Mouse (Mus musculus): ENCODE measurements around the gene Htr1f.
A peak's percentile ranks its signal among the peaks of the same experiment; 100 is the strongest.

The Htr1f gene

DNA sequence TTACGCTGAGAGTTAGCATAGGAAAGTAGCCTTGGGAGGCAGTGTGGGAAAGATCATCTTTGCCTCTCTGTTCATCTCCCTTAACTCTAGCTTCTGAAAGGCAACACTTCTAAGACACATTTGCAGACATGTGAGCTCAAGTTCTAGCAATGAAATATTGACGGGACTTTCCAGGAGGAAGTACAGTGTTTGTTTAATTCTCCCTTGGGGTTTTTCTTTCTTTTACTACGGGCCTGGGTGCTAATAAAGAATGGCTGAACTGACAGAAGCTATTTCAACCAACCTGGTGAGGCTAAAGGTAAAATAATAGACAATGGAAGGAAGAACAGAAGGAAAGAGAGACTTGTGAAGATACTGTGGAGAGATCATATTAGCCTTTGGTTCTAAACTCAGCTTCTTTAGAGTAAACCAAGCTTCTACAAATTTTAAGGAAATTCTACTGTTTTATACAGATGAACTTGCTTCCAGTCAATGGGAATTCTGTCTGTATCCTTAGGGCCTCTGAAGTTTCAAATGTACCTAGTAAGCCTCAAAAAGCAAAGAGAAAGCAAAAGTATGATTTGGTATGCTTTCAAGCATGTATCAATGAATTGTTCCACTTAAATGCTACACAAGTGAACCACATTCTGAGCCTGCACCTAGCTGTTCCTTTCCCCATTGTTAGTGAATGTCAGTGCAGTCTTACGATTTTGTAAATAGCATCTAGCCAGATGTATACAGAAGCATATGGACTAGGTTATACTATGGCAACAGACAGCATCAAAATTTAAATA is 131.9 kb downstream of the Htr1f start:
- DNase-seq (ENCODE audit: low spot score in 2 of 2): no peak

DNA sequence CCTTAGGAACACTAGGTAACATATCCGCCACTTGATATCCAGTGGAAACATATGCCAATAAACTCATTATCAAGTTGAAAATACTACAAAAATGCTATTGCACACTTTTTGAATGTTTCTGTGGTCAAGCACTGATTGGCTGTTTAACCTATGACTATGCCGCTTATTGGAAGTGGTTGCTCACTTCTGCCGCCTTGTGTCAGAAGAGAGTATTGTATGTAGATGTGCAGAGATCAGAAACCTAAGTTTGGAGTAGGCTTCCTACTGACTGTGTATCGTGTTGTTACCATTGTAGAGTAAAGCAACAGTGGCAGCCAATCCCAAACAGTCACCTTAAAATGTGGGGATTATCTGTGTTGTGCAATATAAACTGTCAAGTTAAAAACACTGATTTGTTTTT is 144.0 kb downstream of the Htr1f start:
- no peak for DNase-seq (ENCODE audit: low spot score in 2 of 2)

DNA sequence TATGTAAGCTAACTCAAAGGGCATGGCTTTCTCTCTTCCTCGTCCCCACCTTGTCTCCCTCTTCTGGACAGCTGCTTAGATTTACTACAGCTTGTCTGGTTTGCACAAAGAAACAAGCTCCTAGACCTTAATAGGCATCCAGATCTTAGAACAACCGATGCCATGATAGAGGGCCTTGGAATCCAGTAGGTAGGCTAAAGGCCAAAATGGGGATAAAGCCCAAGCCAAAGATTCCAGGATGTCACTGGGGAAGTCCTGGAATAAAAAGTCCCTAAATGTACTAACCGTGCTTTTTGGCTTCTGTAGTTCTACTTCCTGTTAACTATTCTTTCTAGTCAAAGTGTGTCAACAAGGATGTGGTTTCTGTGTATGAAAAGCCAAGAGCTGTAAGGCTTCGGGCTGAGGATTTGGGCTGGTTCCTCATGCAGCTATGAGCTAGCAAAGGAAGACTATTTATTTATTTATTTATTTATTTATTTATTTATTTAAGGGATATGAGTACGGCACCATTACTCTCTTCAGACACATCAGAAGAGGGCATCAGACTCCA is 163.9 kb downstream of the Htr1f start:
- no peak for DNase-seq (ENCODE audit: low spot score in 2 of 2)

DNA sequence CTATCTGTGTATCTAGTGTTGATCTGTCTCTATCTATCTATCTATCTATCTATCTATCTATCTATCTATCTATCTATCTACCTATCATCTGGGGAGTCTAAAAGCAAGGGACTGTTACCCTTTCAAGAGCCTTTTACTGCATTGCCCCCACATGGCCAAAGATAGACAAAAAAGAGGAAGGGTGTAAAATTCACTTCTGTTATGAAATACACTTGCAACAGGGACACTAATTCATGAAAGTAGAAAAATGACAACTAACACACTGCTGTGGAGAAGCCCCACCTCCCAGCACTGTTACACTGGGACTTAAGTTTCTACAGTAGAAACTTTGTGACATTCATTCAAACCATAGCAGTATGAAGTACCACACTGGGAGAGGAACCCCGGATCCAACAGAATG is 170.9 kb downstream of the Htr1f start:
- DNase-seq (ENCODE audit: low spot score in 2 of 2): no peak

DNA sequence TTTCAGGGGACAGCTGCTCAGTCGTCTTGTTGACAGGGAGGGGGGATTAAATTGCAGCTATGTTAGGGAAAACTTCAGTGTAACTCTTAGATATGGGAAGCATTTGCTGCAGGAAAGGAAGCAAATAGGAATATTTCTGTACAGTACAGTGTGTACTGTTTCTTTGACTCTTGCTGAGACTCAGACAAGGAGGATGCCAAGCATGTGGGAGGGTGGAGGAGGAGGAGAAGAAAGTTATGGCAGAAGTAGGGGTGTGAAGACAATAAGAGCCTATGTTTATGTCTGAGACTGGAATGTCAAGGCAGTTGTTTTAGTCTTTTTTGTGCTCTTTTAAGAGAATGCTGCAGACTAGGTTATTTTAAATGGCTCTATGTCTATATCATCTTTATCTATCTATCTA is 171.6 kb downstream of the Htr1f start:
- no peak for DNase-seq (ENCODE audit: low spot score in 2 of 2)

DNA sequence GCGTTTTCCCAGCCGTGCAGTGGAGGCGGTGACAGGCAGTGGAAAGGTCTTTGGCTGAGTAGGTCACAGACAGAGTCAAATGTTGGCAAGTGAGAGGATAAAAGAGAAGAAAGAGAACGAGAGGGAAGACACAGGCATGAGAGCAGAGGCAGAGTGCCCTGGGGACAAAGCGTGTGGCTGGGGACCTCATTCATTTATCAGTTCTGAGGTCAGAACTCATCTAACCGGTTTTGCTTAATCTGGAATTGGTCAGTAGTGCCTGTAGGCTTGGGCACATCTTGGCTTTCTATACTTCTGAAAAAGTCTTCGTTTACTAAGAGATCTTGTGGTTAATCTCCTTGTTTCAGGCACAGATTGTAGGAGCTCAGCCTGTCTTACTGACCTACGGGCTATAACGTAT is 182.2 kb downstream of the Htr1f start:
- DNase-seq (ENCODE audit: low spot score in 2 of 2): no peak

DNA sequence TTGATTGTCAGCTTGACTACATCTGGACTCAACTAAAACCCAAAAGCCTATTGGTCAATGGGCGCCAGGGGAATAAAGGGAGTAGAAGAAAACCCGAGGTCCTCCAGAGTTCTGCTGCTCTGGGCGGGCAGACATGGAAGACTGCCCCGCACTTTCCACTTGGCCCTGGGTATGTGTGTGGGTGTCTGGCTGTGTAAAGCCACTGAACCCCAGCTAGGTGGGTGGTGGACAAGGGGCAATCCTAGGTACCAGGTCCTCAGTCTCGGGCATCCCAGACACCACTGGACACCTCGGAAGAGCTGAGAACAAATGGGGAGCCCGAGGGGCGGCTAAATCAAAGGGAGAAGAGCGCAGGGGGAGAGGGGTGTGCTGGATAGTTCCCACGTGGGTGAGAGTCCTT is 196.9 kb downstream of the Htr1f start:
- DNase-seq (ENCODE audit: low spot score in 2 of 2): no peak

DNA sequence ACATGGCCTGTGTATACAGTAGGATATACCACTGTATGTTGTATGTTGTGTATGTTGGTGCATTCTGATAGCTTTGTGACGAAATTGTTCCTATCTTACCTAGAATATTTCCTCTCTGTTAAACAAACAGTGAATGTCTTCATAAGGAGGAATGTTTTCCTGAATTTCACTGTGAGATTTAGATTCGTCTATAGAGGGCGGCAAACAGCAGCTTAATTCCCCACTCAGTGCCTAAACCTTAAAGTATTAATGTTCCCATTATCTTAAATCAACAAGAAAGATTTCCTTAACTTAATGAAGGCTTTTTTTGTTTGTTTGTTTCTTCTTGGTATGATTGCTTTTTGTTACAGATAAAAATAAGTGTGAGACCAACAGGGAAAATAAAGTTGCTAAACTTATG is 198.5 kb downstream of the Htr1f start:
- peak in 1 of 2 experiments; percentile 39 for DNase-seq (ENCODE audit: low spot score in 2 of 2)

DNA sequence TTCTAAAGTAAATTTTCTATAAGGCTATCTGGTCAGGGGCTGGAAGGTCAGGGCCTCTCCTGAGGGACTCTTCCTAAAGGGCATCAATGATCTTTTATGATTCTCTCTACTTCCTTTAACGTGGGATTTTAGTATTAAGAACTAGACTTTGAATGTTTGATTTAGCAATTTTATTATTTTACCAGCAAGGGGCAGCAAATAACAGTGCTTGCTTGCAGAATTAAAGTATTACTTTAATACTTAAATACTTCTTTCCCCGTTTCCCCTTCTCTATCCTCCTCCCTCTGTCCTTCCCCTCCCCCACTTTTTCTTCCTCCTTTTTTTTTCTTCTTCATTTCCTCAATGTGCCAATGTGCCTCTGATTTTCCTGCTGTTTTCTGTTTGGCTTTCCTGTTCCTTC is 202.3 kb downstream of the Htr1f start:
- no peak for DNase-seq (ENCODE audit: low spot score in 2 of 2)

DNA sequence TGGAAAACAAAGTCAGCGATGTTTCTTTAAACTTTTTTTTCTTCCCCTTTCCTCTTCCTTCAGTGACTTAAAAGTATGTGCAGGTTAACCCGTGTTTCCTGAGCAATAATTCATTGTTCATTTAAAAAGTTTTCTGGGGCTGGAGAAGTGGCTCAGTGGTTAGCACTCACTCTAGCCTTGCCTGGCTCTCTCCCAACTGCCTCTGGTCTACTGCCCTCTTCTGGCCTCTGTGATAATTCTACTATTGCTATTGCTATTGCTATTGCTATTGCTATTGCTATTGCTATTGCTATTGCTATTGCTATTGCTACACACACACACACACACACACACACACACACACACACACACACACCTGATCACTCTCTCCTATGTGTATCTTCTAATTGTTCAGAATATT is 206.6 kb downstream of the Htr1f start:
- DNase-seq (ENCODE audit: low spot score in 2 of 2): no peak

DNA sequence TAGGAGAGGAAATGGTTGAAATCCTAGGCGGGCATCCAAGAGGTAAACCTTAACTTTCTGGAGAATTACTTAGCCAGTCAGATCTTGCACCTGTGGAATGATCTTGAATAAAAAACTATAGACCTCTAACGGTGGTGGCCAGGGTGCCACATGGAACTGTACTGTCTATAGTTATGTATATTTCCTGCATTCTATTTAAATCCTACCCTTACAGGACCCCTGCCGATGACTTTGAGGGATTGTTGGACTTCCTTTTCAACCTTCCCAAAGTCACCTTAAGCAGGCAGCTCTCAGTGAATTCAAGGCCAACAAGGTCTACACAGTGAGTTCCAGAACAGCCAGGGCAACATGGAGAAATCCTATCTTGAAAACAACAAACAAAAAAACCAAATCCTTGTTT is 216.2 kb downstream of the Htr1f start:
- DNase-seq (ENCODE audit: low spot score in 2 of 2): no peak

DNA sequence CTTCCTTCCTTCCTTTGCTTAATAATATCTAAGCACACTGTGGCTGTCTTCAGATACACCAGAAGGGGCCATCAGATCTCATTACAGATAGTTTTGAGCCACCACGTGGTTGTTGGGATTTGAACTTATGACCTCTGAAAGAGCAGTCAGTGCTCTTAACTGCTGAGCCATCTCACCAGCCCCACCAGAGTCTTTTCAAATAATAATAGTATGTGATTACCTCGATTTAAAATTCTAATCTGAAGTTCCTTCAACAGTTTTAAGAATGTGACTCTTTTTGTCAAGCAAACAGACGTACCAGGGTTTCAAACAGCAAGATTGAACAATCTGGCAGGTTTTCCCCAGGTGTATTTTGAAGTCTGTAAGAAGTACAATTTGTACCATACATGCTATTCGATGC is 220.1 kb downstream of the Htr1f start:
- DNase-seq (ENCODE audit: low spot score in 2 of 2): no peak

DNA sequence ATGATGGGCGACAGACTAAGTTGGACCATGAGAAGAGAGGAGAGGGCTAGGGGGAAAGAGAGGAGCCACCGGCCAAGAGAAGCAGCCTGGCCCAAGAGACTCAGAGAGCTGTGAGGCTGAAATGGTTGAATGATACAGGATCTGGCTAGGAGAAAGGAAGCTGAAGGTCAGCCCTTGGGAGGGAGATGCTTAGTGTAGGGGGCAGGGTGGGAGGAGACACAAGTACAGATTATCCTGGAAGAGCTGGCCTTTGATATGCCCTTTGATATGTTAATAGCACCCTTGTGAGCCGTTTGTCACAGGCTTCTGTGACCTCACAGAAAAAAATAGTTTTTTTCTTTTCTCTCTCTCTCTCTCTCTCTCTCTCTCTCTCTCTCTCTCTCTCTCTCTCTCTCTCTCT is 220.5 kb downstream of the Htr1f start:
- DNase-seq (ENCODE audit: low spot score in 2 of 2): no peak

DNA sequence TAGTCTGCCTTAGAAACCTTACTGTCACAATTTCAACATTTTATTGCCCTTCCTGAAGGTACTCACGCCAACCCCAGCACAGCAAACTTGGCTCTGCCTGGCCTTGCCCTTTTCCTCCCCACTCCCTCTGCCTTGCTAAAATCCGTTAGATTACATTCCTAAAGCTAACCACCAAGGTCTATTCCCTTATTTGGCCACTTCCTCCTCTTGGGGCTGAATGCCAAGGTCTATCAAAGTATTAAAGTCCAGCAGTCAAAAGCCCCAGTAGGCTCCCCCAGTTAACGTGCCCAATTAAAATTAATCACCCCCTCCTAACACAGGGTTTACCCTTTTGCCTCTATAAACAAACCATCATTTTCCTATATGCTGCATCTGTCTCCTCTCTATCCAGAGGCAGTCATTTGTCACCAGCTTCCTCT is 221.2 kb downstream of the Htr1f start:
- no peak for DNase-seq (ENCODE audit: low spot score in 2 of 2)

DNA sequence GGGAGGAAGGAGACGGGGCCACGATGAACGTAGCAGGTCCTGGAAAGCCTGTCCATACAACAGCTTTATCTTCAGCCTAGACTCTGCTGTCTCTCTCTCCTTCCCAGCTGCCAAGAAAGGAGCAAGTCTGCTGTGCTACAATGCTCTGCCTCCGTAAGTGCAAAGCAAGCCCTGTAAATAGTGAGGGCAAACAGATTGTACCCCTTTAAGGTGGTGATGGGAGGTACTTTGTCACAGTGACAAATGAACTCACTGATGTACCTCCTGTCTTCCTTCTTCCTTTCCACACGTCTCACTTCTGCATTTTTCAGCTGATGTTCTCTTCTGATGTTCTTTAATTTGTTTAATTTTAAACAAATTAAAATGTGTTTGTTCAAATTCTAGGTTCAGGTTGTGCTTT is 221.8 kb downstream of the Htr1f start:
- DNase-seq (ENCODE audit: low spot score in 2 of 2): no peak

DNA sequence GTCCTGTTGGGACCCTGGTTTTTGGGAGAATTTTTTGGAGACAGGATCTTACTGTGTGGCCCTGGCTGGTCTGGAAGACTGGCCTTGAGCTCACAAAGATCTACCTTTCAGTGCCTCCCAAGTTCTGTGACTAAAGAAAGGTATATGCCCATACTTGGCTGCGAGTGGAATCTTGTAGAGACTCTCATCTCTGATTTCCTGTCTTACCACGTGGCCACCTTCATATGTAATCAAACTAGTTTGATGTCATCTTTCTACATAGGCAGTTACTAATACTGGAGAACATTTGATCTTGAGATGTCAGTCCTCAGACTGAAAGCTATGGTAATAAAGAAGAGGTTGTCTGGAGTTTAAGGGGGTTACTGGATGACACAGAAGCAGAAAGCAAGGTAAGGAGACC is 224.2 kb downstream of the Htr1f start:
- no peak for DNase-seq (ENCODE audit: low spot score in 2 of 2)

DNA sequence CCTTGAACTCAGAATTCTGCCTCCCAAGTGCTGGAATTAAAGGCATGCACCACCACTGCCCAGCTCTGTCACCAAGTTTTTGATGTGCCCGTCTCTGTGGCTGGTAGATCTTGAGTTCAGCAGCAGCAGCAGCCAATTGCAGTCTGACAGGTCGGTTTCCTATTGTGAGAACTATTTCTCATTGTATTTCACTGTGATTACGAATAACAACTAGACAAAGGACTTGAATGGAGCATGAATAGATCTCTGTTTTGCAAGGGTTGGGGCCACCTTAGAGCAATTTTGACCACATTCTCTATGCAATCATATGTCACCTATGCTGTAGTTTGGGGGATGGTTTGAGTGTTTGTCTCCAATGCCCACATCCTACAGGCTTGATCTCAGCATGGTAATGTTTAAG is 224.7 kb downstream of the Htr1f start:
- DNase-seq (ENCODE audit: low spot score in 2 of 2): no peak

DNA sequence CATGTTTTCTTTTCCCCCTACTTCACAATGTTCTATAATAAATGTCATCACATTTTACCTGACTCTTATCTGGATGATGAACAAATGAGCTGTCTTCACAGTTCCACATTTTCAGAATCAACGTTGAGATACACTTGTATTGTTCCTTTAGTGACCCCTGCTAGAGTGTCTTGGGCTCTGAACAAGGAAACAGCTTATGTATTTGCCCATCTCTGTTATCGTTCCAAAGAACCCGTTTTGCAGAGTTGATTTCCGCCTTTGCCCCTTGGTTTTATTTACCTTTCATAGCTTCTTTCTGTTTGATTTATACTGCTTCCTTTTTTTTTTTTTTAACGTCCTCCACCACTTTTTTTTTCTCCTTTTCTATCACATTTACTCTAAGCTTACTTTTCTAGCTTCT is 225.9 kb downstream of the Htr1f start:
- no peak for DNase-seq (ENCODE audit: low spot score in 2 of 2)

DNA sequence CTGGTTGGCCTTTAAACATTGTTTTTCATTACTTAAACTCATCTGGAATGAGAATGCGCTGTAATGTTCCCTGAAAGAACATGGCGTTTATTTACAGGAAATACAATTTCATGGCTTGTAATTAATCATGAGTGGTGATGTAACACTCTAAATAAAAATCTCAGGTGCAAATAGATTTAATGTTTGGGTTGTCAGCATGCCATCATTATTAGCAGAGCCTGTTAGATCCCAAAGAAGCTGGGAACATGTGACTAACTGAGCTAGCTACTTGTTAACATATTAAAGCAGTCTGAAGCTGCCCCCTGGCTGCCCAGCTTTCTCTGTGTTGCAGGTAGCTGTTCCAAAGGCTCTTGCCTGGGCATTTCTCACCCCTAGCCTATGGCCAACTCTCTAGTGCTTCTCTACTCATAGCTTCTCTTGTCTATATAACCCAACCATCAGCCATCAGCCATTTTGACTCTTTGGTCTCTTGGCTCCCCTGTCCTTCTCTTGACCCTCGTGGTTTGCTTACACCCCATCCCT is 227.0 kb downstream of the Htr1f start:
- DNase-seq (ENCODE audit: low spot score in 2 of 2): no peak

DNA sequence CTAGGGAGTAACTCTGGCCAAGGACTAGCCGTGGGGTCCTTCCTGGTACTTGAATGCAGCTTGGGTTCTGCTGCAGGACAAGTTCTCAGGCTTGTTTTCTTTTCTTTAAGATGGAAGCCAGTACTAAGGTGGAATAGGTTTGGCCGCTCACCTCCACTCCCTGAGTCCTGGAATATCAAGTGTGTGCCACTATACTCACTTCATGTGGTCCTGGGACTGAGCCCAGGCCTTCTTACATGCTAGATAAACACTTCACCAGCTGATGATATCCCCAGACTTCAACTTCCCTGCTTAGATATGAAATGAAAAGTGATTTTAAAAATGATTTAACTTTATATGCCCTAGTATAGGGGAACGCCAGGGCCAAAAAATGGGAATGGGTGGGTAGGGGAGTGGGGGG is 228.3 kb downstream of the Htr1f start:
- DNase-seq (ENCODE audit: low spot score in 2 of 2): no peak

DNA sequence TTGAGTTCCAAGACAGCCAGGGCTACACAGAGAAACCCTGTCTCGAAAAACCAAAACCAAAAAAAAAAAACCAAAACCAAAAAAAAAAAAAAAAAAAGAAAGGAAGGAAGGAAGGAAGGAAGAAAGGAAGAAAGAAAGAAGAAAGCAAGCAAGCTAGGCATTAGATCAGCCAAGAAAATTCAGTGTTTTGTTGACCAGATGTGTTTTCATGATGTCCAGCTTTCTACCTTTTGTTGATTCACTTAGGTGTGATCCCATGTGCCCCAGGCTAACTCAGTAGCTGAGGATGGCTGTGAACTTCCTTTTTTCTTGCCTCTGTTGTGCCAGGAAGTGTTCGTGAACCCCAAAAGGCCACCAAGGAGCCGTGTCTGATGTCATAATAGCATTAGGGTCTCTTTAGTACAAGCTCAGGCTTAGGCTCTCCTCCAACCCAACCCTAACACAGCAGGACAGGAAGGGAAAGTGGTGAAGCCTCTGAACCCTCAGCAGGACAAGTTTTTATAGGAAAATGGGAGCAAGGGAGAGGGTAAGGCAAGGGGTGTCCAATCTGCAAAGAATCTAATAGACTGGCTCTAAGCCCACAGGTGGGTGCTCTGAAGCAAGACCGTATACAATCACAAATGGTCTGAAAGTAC is 228.9 kb downstream of the Htr1f start:
- DNase-seq (ENCODE audit: low spot score in 2 of 2): no peak

DNA sequence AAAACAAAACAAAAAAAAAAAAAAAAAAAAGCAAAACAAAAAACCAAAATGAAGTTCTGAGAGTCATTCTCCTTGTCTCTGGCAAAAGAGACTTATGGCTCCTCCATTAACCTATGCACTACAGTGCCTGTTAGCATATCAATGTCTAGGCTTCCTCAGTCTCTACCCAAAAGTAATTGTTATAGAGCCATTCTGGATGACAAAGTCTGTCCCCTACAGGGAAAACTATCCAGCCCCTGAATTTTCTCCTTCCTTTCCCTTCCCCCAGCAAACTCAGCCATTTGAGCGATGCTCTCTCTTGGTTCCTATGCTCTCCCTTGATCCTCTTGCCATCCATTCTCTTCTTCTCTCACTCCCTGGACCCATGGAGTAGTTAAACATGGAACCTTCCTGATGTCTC is 229.8 kb downstream of the Htr1f start:
- no peak for DNase-seq (ENCODE audit: low spot score in 2 of 2)

DNA sequence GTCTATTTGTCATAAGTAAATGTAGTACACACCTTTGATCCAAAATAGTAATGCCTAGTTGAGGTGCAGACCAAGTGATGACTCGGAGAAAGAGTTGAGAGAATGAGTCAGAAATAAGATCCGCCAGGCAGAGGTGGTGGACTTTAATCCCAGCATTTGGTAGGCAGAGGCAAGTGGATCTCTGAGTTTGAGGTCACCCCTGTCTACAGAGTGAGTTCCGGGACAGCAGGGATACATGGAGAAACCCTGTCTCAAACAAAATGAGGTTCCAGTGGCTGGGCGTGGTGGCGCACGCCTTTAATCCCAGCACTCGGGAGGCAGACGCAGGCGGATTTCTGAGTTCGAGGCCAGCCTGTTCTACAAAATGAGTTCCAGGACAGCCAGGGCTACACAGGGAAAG is 230.3 kb downstream of the Htr1f start:
- no peak for DNase-seq (ENCODE audit: low spot score in 2 of 2)
